Mouse (Mus musculus): ENCODE measurements around the gene Rsbn1l.

DNA sequence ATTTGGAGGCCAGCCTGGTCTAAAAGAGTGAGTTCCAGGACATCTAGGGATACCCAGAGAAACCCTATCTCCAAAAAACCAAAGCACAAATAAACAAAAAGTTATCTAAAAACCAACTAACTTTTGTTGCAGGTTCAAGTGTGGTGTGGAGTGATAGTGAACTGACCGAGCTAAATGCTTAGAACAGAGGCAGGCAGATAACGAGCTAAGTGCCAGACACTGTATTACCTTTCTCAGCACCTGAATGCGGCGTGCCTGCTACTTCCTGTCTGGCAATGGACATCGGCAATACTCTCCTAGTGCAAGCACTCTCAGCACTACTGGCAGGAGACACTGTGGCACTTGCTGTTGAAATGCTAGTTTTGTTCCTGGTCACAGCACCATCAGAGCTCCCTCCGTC lies 41.4 kb upstream of the Rsbn1l start:
- TF ChIP-seq E2F4 (IDR thresholded peaks at IDR 0.05; ENCODE audit: insufficient read depth) (no peak), POLR2A (IDR thresholded peaks at IDR 0.05; ENCODE audit: insufficient read length, low read depth) (no peak), TCF3 (IDR thresholded peaks at IDR 0.05; ENCODE audit: insufficient read length, low read depth) (no peak), MAX (IDR thresholded peaks at IDR 0.05; ENCODE audit: low read depth) (no peak), POLR2AphosphoS2 (IDR thresholded peaks at IDR 0.05; ENCODE audit: insufficient read length, low read depth) (no peak), CEBPB (IDR thresholded peaks at IDR 0.05; ENCODE audit: insufficient read depth, poor library complexity, severe bottlenecking) (no peak), TCF12 (IDR thresholded peaks at IDR 0.05; ENCODE audit: insufficient read depth, poor library complexity, severe bottlenecking) (no peak), SRF (IDR thresholded peaks at IDR 0.05; ENCODE audit: control insufficient read depth, insufficient read length, low read depth) (no peak), USF1 (IDR thresholded peaks at IDR 0.05; ENCODE audit: low read depth) (no peak), MYOG (IDR thresholded peaks at IDR 0.05; ENCODE audit: control insufficient read depth in 1 of 3, insufficient read depth in 1 of 3, insufficient read length in 2 of 3, low read depth in 2 of 3) (no peak)

All from myocyte (in vitro differentiated cells).